Mouse (Mus musculus): ENCODE measurements around the gene Strc. TPM values are rescaled to one million over a fixed set of nuclear protein-coding genes. Genes with fewer than 3 reads are reported as not detected.

Strc gene
- polyA plus RNA-seq, 1 experiment: 1.0 TPM

DNA sequence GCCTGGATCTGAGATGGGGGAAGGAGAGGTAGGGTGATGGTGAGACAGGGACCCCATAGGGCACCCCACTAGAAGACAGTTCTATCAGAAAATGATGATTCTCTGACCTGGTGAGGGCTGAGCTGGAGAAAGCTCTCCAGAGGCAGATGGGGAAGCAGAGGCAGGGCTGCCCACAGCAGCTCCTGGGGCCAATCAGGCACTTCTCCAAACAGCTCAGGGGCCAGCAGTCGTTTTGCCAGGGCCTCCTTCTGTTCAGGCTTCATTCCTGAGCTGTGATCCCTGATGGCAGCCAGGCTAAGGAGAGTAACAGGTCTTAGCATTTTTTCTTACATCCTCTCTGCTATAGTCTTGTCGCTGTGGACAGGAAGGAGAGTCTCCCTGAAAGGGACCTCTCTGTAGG, 12.2 kb downstream of the Strc start:
- Histone ChIP-seq H3K36me3 (ENCODE audit: control insufficient read depth, insufficient read depth, low read length) (no peaks in the 10 kb centered on the region), H3K27ac (ENCODE audit: insufficient read depth, low read depth, low read length) (no peak overlapping the region), H3K4me1 (ENCODE audit: control insufficient read depth, insufficient read depth, insufficient read length, low read length) (no peaks in the 10 kb centered on the region), H3K27me3 (ENCODE audit: control insufficient read depth, insufficient read depth, low read length) (no peaks in the 10 kb centered on the region), H3K4me3 (ENCODE audit: low read depth, low read length) (no peak overlapping the region)
- TF ChIP-seq POLR2A (IDR thresholded peaks at IDR 0.05; ENCODE audit: low read depth, low read length) (no peak), CTCF (IDR thresholded peaks at IDR 0.05; ENCODE audit: extremely low read depth, insufficient read length, insufficient replicate concordance, low read depth, low read length) (no peak)
- 44% methylated on average over 2 of the region's 2 CpGs for WGBS

DNA sequence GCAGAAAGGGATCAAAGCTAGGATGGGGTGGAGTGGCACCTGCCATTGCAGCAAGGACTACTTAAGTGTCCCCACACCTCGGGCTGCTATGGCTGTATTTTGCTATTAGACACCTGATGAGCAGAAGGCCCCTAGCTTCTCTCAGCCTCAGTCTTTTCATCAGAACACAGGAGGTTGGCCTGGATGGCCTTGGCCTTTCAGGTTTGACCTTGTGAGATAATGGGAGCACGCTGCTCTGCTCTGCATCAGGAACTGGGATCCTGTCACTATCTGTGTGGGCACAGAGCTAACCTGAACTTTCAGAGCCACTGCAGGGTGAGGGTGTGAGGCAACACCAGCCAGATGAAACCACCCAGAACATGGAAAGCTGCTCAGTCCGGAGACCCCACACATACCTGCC, 14.7 kb downstream of the Strc start:
- Histone ChIP-seq H3K4me3 (ENCODE audit: low read depth, low read length) (no peak overlapping the region), H3K4me1 (ENCODE audit: control insufficient read depth, insufficient read depth, insufficient read length, low read length) (no peaks in the 10 kb centered on the region), H3K36me3 (ENCODE audit: control insufficient read depth, insufficient read depth, low read length) (no peaks in the 10 kb centered on the region), H3K27me3 (ENCODE audit: control insufficient read depth, insufficient read depth, low read length) (no peaks in the 10 kb centered on the region), H3K27ac (ENCODE audit: insufficient read depth, low read depth, low read length) (no peak overlapping the region)
- TF ChIP-seq CTCF (IDR thresholded peaks at IDR 0.05; ENCODE audit: extremely low read depth, insufficient read length, insufficient replicate concordance, low read depth, low read length): no peak
- no peak for TF ChIP-seq POLR2A (IDR thresholded peaks at IDR 0.05; ENCODE audit: low read depth, low read length)
- WGBS: 60% methylated on average over 3 of the region's 3 CpGs

DNA sequence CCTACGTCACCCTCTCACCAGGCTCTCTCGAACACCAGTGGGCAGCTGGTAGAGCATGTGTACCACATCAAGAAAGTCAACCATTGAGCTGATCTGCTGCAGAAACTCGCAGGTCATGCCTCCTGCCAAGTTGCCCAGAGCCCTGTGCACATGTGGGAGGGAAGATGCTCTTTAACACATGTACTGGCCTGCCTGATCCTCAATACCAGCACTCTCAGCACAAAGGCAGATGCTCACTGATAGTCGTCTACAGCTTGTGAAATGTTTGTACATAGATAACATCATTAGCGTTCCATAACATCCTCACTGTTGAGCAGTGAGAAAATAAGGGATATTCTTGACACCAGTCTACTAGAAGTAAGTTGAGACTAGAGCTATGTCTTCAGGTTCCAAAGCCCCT, 16.0 kb downstream of the Strc start:
- H3K27me3 ChIP-seq (ENCODE audit: control insufficient read depth, insufficient read depth, low read length): no peaks in the 10 kb centered on the region
- 74% methylated on average over 5 of the region's 5 CpGs for WGBS
- H3K4me3 ChIP-seq (ENCODE audit: low read depth, low read length): no peak overlapping the region
- H3K4me1 ChIP-seq (ENCODE audit: control insufficient read depth, insufficient read depth, insufficient read length, low read length): no peaks in the 10 kb centered on the region
- TF ChIP-seq POLR2A (IDR thresholded peaks at IDR 0.05; ENCODE audit: low read depth, low read length): no peak
- no peak for TF ChIP-seq CTCF (IDR thresholded peaks at IDR 0.05; ENCODE audit: extremely low read depth, insufficient read length, insufficient replicate concordance, low read depth, low read length)
- no peaks in the 10 kb centered on the region for H3K36me3 ChIP-seq (ENCODE audit: control insufficient read depth, insufficient read depth, low read length)
- H3K27ac ChIP-seq (ENCODE audit: insufficient read depth, low read depth, low read length): no peak overlapping the region

DNA sequence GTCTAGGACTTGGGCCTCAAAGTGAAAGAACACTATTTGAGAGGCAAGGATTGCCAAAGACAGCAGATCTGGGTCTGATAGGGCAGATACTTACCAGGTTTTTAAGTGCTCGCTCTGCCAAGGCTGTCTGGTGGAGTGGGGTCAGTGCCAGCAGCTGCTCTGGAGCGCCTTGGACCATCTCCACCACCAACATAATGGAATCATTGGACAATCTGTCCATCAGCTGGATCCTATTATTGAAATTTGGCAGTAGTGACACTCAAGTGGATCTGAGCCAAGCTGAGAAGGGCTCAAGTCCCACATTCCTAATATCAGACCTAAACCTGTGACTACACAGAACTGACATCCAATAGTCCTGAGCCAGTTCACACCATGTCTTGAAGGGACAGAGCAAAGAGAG, 18.1 kb downstream of the Strc start:
- no peaks in the 10 kb centered on the region for H3K27me3 ChIP-seq (ENCODE audit: control insufficient read depth, insufficient read depth, low read length)

DNA sequence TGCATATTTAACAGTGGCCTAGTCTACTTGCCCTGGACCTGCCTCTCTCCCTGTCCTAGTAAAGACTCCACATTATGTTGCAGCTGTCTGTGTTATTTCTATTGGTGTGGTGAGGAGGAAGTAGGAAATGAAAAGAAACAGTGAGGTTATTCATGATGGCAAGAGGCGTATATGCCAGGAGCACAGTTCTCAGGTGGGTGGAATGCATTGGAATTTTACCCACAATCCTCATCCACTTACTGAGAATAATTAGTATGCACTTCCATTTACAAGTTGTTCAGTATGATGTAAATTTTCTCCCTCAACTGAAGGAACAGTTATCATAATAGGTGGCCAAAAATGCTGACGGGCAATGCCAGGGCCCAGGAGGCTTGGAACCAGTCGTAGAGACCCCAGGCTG, 23.3 kb downstream of the Strc start:
- Histone ChIP-seq H3K4me3 (ENCODE audit: low read depth, low read length) (no peak overlapping the region), H3K36me3 (ENCODE audit: control insufficient read depth, insufficient read depth, low read length) (peaks cover 42% of the 10 kb centered on the region), H3K27ac (ENCODE audit: insufficient read depth, low read depth, low read length) (no peak overlapping the region), H3K4me1 (ENCODE audit: control insufficient read depth, insufficient read depth, insufficient read length, low read length) (peaks cover 13% of the 10 kb centered on the region), H3K27me3 (ENCODE audit: control insufficient read depth, insufficient read depth, low read length) (no peaks in the 10 kb centered on the region)
- 75% methylated on average over 3 of the region's 3 CpGs for WGBS
- TF ChIP-seq POLR2A (IDR thresholded peaks at IDR 0.05; ENCODE audit: low read depth, low read length): no peak
- no peak for TF ChIP-seq CTCF (IDR thresholded peaks at IDR 0.05; ENCODE audit: extremely low read depth, insufficient read length, insufficient replicate concordance, low read depth, low read length)

More for the DNA sequence above, 18.1 kb downstream of the Strc start:
- TF ChIP-seq POLR2A (IDR thresholded peaks at IDR 0.05; ENCODE audit: low read depth, low read length) (no peak), CTCF (IDR thresholded peaks at IDR 0.05; ENCODE audit: extremely low read depth, insufficient read length, insufficient replicate concordance, low read depth, low read length) (no peak)
- peaks cover 3% of the 10 kb centered on the region; the same call in 1 of the 2 replicates for H3K4me1 ChIP-seq (ENCODE audit: control insufficient read depth, insufficient read depth, insufficient read length, low read length)
- WGBS: 83% methylated on average over 2 of the region's 2 CpGs
- no peak overlapping the region for H3K27ac ChIP-seq (ENCODE audit: insufficient read depth, low read depth, low read length)
- peaks cover 12% of the 10 kb centered on the region for H3K36me3 ChIP-seq (ENCODE audit: control insufficient read depth, insufficient read depth, low read length)
- H3K4me3 ChIP-seq (ENCODE audit: low read depth, low read length): no peak overlapping the region

DNA sequence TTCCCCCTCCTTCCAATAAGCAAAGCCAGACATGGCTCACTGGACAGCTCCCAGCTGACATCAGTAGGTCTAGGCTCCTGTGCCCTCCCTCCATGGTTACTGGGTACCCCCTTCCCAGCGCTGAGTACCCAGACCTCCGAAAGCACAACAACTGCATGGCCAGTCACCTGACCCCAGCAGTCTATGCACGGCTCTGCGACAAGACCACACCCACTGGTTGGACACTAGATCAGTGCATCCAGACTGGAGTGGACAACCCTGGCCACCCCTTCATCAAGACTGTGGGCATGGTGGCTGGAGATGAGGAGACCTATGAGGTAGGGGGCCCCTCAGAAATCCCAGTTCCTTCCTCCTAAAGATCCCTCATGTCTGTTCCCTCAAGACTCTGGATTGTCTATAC, 27.5 kb downstream of the Strc start:
- TF ChIP-seq CTCF (IDR thresholded peaks at IDR 0.05; ENCODE audit: extremely low read depth, insufficient read length, insufficient replicate concordance, low read depth, low read length): no peak
- TF ChIP-seq POLR2A (IDR thresholded peaks at IDR 0.05; ENCODE audit: low read depth, low read length): no peak
- Histone ChIP-seq H3K27ac (ENCODE audit: insufficient read depth, low read depth, low read length) (peak overlapping the region; percentile 79), H3K36me3 (ENCODE audit: control insufficient read depth, insufficient read depth, low read length) (peaks cover 36% of the 10 kb centered on the region), H3K27me3 (ENCODE audit: control insufficient read depth, insufficient read depth, low read length) (no peaks in the 10 kb centered on the region), H3K4me1 (ENCODE audit: control insufficient read depth, insufficient read depth, insufficient read length, low read length) (peaks cover 20% of the 10 kb centered on the region), H3K4me3 (ENCODE audit: low read depth, low read length) (peak overlapping the region; percentile 65)
- 52% methylated on average over 4 of the region's 4 CpGs for WGBS

DNA sequence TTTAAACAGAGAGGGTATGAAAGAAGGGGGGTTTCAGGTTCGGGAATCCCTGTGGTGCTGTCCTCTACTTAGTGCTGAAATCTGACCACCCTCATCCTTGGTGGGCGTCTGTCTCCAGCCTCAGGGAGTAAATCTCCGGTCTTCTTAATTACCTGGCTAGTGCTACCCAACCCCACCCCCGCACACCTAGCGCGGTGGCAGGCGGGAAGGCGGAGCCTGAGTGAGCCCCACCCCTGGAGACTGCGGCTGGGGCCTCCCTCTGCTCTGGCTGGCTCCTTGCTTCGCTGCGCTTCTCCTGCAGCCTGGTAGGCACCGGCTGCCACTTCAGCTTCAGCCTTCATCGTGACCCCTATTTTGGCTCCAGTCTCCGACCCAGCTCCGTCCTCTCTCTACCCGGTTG, 28.6 kb downstream of the Strc start:
- Histone ChIP-seq H3K27me3 (ENCODE audit: control insufficient read depth, insufficient read depth, low read length) (no peaks in the 10 kb centered on the region), H3K4me3 (ENCODE audit: low read depth, low read length) (peak overlapping the region; percentile 81), H3K27ac (ENCODE audit: insufficient read depth, low read depth, low read length) (peak overlapping the region; percentile 99), H3K36me3 (ENCODE audit: control insufficient read depth, insufficient read depth, low read length) (peaks cover 26% of the 10 kb centered on the region), H3K4me1 (ENCODE audit: control insufficient read depth, insufficient read depth, insufficient read length, low read length) (peaks cover 23% of the 10 kb centered on the region)
- WGBS: 2% methylated on average over 16 of the region's 16 CpGs
- TF ChIP-seq CTCF (IDR thresholded peaks at IDR 0.05; ENCODE audit: extremely low read depth, insufficient read length, insufficient replicate concordance, low read depth, low read length) (no peak), POLR2A (IDR thresholded peaks at IDR 0.05; ENCODE audit: low read depth, low read length) (no peak; the same call in 1 of the 2 replicates)
